Mouse (Mus musculus) liver, adult 2 months (tissue): ENCODE measurements around the gene Arl15. TPM values are rescaled to one million over a fixed set of nuclear protein-coding genes. Genes with fewer than 3 reads are reported as not detected.
A peak's percentile ranks its signal among the peaks of the same experiment; 100 is the strongest.

Source experiments
- DNase-seq: peaks from one replicate; pipeline ENCODE4 v3.0.0-alpha.2; 2011; ENCODE audit warnings: low read depth, low spot score; ENCODE audit errors: extremely low read depth
- H3K27ac ChIP-seq: fragments of 200-500 bp; replicated peaks from 2 replicates; pipeline ENCODE4 v1.5.1; 2012; ENCODE audit warnings: low read depth, mild to moderate bottlenecking, control low read depth, inconsistent platforms, low read length; ENCODE audit not compliant: insufficient read depth
- H3K27me3 ChIP-seq: fragments of 200-500 bp; 2 replicates; pipeline ENCODE4 v1.6.1; 2012; ENCODE audit warnings: mild to moderate bottlenecking, moderate library complexity, low read length, inconsistent platforms; ENCODE audit not compliant: control insufficient read depth, insufficient read depth
- H3K36me3 ChIP-seq: fragments of 200-500 bp; 2 replicates; pipeline ENCODE4 v1.6.1; 2012; ENCODE audit warnings: low read length, inconsistent platforms; ENCODE audit not compliant: control insufficient read depth, insufficient read depth
- H3K4me1 ChIP-seq: fragments of 200-500 bp; 2 replicates; pipeline ENCODE4 v1.6.1; 2011; ENCODE audit warnings: low read length; ENCODE audit not compliant: control insufficient read depth, insufficient read depth
- H3K4me3 ChIP-seq: fragments of 200-500 bp; 2 replicates; pipeline ENCODE4 v1.5.1; 2011; ENCODE audit warnings: low read depth, mild to moderate bottlenecking, control low read depth, low read length, moderate library complexity; ENCODE audit not compliant: insufficient read depth
- H3K79me2 ChIP-seq: fragments of 200-500 bp; 2 replicates; pipeline ENCODE4 v1.6.1; 2012; ENCODE audit warnings: inconsistent platforms, mild to moderate bottlenecking, low read length, moderate library complexity; ENCODE audit not compliant: control insufficient read depth, insufficient read depth
- H3K9ac ChIP-seq: fragments of 200-500 bp; 2 replicates; pipeline ENCODE4 v1.6.1; 2012; ENCODE audit warnings: low read depth, mild to moderate bottlenecking, control low read depth, inconsistent platforms, low read length
- CTCF ChIP-seq: fragments of 200-500 bp; IDR thresholded peaks from 2 replicates; pipeline ENCODE4 v1.5.1; 2011; ENCODE audit warnings: low read depth, low read length, control low read depth
- POLR2A ChIP-seq: fragments of 200-500 bp; IDR thresholded peaks from 2 replicates; pipeline ENCODE4 v1.6.1; 2011; ENCODE audit warnings: low read length, control low read depth; ENCODE audit not compliant: insufficient read depth; ENCODE audit errors: extremely low read depth
- WGBS: fragments of 180-500 bp; shearing (Covaris S2); methylation state at CpG from one replicate; pipeline ENCODE4 v1.1.7; 2018; 5-methylcytosine and 5-hydroxymethylcytosine counted together
- polyA plus RNA-seq: library from polyadenylated mRNA; depleted of rRNA; stranded (reverse); fragments of >200 nt; gene quantifications from 2 replicates; pipeline ENCODE4 v1.2.3, GENCODE M21; 2012
- total RNA-seq: library from RNA; depleted of rRNA; stranded (reverse); fragments of >200 nt; gene quantifications from 2 replicates; pipeline ENCODE4 v1.2.3, GENCODE M21; 2014

Gene Arl15
- total and polyA plus RNA-seq, 2 experiments, result 1.9 to 6.5 TPM

DNA sequence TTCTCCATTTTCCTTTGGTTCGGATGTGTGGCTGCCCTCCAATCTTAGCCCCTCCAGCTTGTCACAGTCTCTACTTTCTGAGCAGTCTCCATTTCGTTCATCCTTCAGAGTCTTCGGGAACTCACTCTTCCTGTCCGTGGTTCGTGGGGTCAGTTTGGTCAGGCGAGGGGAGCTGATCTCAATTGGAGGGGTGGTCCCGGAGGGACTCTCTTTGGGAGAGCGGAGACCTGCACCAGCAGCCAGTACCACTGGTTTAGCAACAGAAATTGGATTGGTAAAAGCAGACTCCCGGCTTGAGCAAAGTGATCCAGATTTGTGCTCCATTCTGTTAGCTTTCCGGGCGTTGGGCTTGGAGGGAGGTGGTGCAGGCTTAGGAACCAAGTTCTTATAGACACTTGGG, 32.6 kb upstream of the Arl15 start:
- Histone ChIP-seq H3K79me2 (no peaks in the 10 kb centered on the region), H3K9ac (no peak overlapping the region), H3K36me3 (no peaks in the 10 kb centered on the region), H3K27ac (no peak overlapping the region), H3K27me3 (no peaks in the 10 kb centered on the region), H3K4me1 (no peaks in the 10 kb centered on the region), H3K4me3 (no peak overlapping the region)
- TF ChIP-seq CTCF (no peak), POLR2A (no peak)
- no peak for DNase-seq
- 94% methylated on average over 11 of the region's 11 CpGs for WGBS

DNA sequence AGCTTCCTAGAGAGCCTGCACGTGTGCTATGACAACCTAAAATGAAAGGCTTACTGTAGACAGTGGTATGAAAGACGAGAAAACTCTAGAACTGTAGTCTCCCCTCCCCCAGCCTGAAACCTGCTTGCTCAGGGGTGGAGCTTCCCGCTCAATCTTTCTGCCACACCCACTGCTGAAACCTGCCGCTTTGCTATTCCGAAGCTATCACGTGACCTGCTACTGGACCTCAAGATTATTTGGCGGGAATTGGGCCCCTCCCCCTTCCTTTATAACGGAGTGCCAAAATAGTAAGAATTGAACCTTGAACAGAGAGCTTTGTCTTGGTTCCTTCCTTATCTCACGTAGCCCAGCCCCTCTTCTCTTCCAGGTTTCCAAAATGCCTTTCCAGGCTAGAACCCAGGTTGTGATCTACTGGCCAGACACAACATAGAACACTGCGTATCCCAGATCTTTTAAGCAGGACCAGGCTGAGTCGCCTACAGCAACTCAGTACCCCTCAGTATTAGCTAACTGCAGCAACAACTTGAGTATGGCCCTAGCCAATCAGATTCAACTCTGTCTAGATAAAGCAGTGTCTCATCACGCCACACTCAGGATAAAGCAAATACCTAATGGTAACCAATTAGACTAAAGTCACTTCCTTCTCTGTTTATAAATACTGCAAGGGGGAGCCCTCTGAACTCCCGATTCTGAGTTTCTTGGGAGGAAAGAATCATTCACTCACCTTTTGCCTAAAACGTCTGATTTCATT, 31.4 kb upstream of the Arl15 start:
- Histone ChIP-seq H3K9ac (no peak overlapping the region), H3K27me3 (no peaks in the 10 kb centered on the region), H3K36me3 (no peaks in the 10 kb centered on the region), H3K27ac (no peak overlapping the region), H3K4me3 (no peak overlapping the region), H3K79me2 (no peaks in the 10 kb centered on the region), H3K4me1 (no peaks in the 10 kb centered on the region)
- no peak for DNase-seq
- 83% methylated on average over 14 of the region's 14 CpGs for WGBS
- TF ChIP-seq CTCF (no peak), POLR2A (no peak)

DNA sequence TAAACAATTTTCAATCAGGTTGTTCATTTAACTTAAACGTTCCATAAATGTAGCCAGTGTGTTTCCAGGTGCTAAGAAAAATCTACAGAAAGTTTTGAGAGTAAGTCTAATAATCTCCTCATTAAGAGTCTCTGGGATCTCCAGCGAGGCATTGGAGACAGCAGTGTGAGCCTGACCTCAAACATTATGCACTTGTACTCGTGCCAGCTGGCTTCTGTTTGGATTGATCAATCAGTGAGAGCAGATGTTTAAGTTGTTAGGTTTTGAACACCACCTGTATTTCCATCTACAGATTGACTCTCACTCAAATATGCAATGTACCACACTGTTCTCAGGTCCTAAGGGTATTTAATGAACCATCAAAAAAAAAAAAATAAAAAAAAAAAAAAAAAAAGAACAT, 28.9 kb upstream of the Arl15 start:
- H3K27ac ChIP-seq, result no peak overlapping the region
- no peak overlapping the region for H3K4me3 ChIP-seq
- no peak overlapping the region for H3K9ac ChIP-seq
- no peak for TF ChIP-seq POLR2A
- no peak for TF ChIP-seq CTCF
- WGBS, result 40% methylated on average over 3 of the region's 3 CpGs
- no peaks in the 10 kb centered on the region for H3K4me1 ChIP-seq
- no peaks in the 10 kb centered on the region for H3K79me2 ChIP-seq
- H3K27me3 ChIP-seq, result no peaks in the 10 kb centered on the region
- H3K36me3 ChIP-seq, result no peaks in the 10 kb centered on the region
- DNase-seq, result peak; percentile 30

DNA sequence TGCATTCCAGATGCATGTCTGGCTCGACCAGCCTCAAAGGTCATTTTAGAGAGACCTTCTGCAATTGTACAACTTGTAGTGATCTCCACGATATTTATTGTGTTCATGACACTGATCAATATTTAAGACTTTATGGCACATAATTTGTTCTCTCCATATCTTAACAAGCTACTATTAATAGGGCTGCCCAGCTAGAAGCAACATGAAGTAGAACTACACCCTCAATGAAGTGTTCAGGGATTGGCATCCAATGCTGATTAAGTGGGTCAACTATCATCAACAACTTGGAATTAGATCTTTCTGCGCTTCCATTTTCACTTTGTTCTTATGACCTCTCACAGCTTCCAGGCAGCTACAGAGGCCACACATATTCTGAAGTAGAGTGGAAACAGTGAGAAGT, 24.5 kb upstream of the Arl15 start:
- 90% methylated on average over 3 of the region's 3 CpGs for WGBS
- no peak overlapping the region for H3K9ac ChIP-seq
- H3K4me3 ChIP-seq, result no peak overlapping the region
- no peaks in the 10 kb centered on the region for H3K27me3 ChIP-seq
- no peaks in the 10 kb centered on the region for H3K36me3 ChIP-seq
- no peaks in the 10 kb centered on the region for H3K79me2 ChIP-seq
- no peak for DNase-seq
- H3K4me1 ChIP-seq, result no peaks in the 10 kb centered on the region
- H3K27ac ChIP-seq, result no peak overlapping the region
- TF ChIP-seq POLR2A (no peak), CTCF (no peak)

DNA sequence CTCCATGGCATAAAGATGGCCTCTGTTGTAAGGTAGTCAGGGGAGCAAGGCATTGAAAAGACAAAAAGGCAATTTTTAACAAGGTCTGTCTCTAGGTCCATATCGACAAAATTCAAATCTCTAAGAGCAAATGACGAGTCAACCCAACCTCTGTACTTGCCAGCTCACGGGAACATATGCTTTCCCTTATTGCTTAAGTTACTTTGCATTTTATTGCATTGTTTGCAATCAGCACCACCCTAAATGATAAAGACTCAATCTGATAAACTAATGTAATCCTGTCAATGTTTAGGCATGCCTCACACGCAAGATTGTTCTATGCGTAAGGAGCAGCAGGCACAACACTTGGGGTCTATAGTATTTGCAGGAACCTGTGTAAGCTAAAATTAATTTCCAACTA, 24.0 kb upstream of the Arl15 start:
- Histone ChIP-seq H3K27me3 (no peaks in the 10 kb centered on the region), H3K4me3 (no peak overlapping the region), H3K27ac (no peak overlapping the region), H3K36me3 (no peaks in the 10 kb centered on the region), H3K4me1 (no peaks in the 10 kb centered on the region), H3K9ac (no peak overlapping the region), H3K79me2 (no peaks in the 10 kb centered on the region)
- TF ChIP-seq CTCF (no peak), POLR2A (no peak)
- 92% methylated on average over 5 of the region's 5 CpGs for WGBS
- no peak for DNase-seq

DNA sequence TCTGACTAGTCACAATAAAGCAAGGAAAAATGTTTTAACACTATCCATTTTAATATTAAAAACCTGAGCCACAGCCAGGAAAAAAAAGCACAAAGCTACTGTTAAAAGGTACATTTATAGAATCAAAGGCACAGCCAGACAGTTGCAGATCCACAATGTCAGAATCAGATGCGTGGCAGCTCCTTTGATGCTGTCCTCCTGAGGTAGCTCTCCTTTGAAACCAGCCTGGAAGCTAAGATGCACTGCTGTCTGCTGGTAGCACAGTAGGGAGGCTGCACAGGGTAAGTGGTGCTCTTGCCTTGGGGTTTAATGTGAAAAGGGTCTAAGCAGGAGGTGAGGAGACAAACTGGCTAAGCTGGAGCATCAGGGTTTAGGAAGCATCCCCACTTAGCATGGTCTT, 23.0 kb upstream of the Arl15 start:
- TF ChIP-seq CTCF (no peak), POLR2A (no peak)

More for the DNA sequence above, 23.0 kb upstream of the Arl15 start:
- Histone ChIP-seq H3K4me1 (no peaks in the 10 kb centered on the region), H3K27ac (no peak overlapping the region), H3K36me3 (no peaks in the 10 kb centered on the region), H3K4me3 (no peak overlapping the region), H3K79me2 (no peaks in the 10 kb centered on the region), H3K9ac (no peak overlapping the region), H3K27me3 (no peaks in the 10 kb centered on the region)
- WGBS, result 52% methylated on average over 1 of the region's 1 CpGs
- DNase-seq, result no peak
